Mouse (Mus musculus): ENCODE data around the gene Nav2. TPM values are rescaled to one million over a fixed set of nuclear protein-coding genes. Genes with fewer than 3 reads are reported as not detected.

The Nav2 gene
- polyA plus RNA-seq, 1 experiment from 2014 or later = 10.1 TPM

GRCm38 (mm10) chr7:49371972-49372371 lies 463.5 kb downstream of the Nav2 start:
- H3K36me3 ChIP-seq (ENCODE audit: insufficient read depth, low read length) = no peaks in the 10 kb centered on the region
- 75% methylated on average over 7 of the region's 7 CpGs for WGBS
- DNase-seq (ENCODE audit: low spot score) (no peak), ATAC-seq (replicated peaks; ENCODE audit: low FRiP score, low read depth) (no peak)
- no peak overlapping the region for H3K4me3 ChIP-seq (replicated peaks; ENCODE audit: low read depth, low read length)
- H3K4me1 ChIP-seq (replicated peaks; ENCODE audit: insufficient read depth, low read length) = no peaks in the 10 kb centered on the region
- no peak overlapping the region for H3K4me2 ChIP-seq (ENCODE audit: low read length)
- no peaks in the 10 kb centered on the region for H3K9me3 ChIP-seq (replicated peaks; ENCODE audit: low read length)
- no peak overlapping the region for H3K9ac ChIP-seq (ENCODE audit: low read depth, low read length)
- H3K27ac ChIP-seq = no peak overlapping the region
- no peaks in the 10 kb centered on the region for H3K27me3 ChIP-seq (ENCODE audit: insufficient read depth, low read length)
- TF ChIP-seq CTCF (IDR thresholded peaks at IDR 0.05; ENCODE audit: low read depth) = no peak

GRCm38 (mm10) chr7:49373173-49373572 lies 464.7 kb downstream of the Nav2 start:
- Histone ChIP-seq H3K4me3 (replicated peaks; ENCODE audit: low read depth, low read length) (no peak overlapping the region), H3K27ac (no peak overlapping the region), H3K4me2 (ENCODE audit: low read length) (no peak overlapping the region), H3K36me3 (ENCODE audit: insufficient read depth, low read length) (no peaks in the 10 kb centered on the region), H3K9ac (ENCODE audit: low read depth, low read length) (no peak overlapping the region), H3K27me3 (ENCODE audit: insufficient read depth, low read length) (no peaks in the 10 kb centered on the region), H3K4me1 (replicated peaks; ENCODE audit: insufficient read depth, low read length) (no peaks in the 10 kb centered on the region), H3K9me3 (replicated peaks; ENCODE audit: low read length) (no peaks in the 10 kb centered on the region)
- 88% methylated on average over 1 of the region's 1 CpGs for WGBS
- ATAC-seq (replicated peaks; ENCODE audit: low FRiP score, low read depth) = no peak
- TF ChIP-seq CTCF (IDR thresholded peaks at IDR 0.05; ENCODE audit: low read depth) = peak; percentile 40; the same call in 1 of the 2 replicates
- peak; percentile 34 for DNase-seq (ENCODE audit: low spot score)

GRCm38 (mm10) chr7:49373661-49374060 lies 465.1 kb downstream of the Nav2 start:
- no peaks in the 10 kb centered on the region for H3K9me3 ChIP-seq (replicated peaks; ENCODE audit: low read length)
- no peaks in the 10 kb centered on the region for H3K4me1 ChIP-seq (replicated peaks; ENCODE audit: insufficient read depth, low read length)
- no peak overlapping the region for H3K4me2 ChIP-seq (ENCODE audit: low read length)
- H3K36me3 ChIP-seq (ENCODE audit: insufficient read depth, low read length) = no peaks in the 10 kb centered on the region
- no peak overlapping the region for H3K27ac ChIP-seq
- 77% methylated on average over 3 of the region's 3 CpGs for WGBS
- ATAC-seq (replicated peaks; ENCODE audit: low FRiP score, low read depth) = no peak
- DNase-seq (ENCODE audit: low spot score) = no peak
- TF ChIP-seq CTCF (IDR thresholded peaks at IDR 0.05; ENCODE audit: low read depth) = no peak
- H3K4me3 ChIP-seq (replicated peaks; ENCODE audit: low read depth, low read length) = no peak overlapping the region
- no peaks in the 10 kb centered on the region for H3K27me3 ChIP-seq (ENCODE audit: insufficient read depth, low read length)
- no peak overlapping the region for H3K9ac ChIP-seq (ENCODE audit: low read depth, low read length)

- TF ChIP-seq CTCF (IDR thresholded peaks at IDR 0.05; ENCODE audit: low read depth) = no peak
- no peaks in the 10 kb centered on the region for H3K4me1 ChIP-seq (replicated peaks; ENCODE audit: insufficient read depth, low read length)
- ATAC-seq (replicated peaks; ENCODE audit: low FRiP score, low read depth) (no peak), DNase-seq (ENCODE audit: low spot score) (no peak)
- H3K27ac ChIP-seq = no peak overlapping the region
- no peak overlapping the region for H3K9ac ChIP-seq (ENCODE audit: low read depth, low read length)
- 42% methylated on average over 9 of the region's 9 CpGs for WGBS
- no peaks in the 10 kb centered on the region for H3K9me3 ChIP-seq (replicated peaks; ENCODE audit: low read length)
- no peaks in the 10 kb centered on the region for H3K27me3 ChIP-seq (ENCODE audit: insufficient read depth, low read length)
- H3K36me3 ChIP-seq (ENCODE audit: insufficient read depth, low read length) = no peaks in the 10 kb centered on the region
- no peak overlapping the region for H3K4me3 ChIP-seq (replicated peaks; ENCODE audit: low read depth, low read length)
- H3K4me2 ChIP-seq (ENCODE audit: low read length) = no peak overlapping the region
Observed at GRCm38 (mm10) chr7:49375499-49375974, 467.0 kb downstream of the Nav2 start.

- H3K4me2 ChIP-seq (ENCODE audit: low read length) = no peak overlapping the region
- 47% methylated on average over 5 of the region's 5 CpGs for WGBS
- no peak for TF ChIP-seq CTCF (IDR thresholded peaks at IDR 0.05; ENCODE audit: low read depth)
- H3K36me3 ChIP-seq (ENCODE audit: insufficient read depth, low read length) = no peaks in the 10 kb centered on the region
- no peak overlapping the region for H3K27ac ChIP-seq
- no peaks in the 10 kb centered on the region for H3K27me3 ChIP-seq (ENCODE audit: insufficient read depth, low read length)
- ATAC-seq (replicated peaks; ENCODE audit: low FRiP score, low read depth) (no peak), DNase-seq (ENCODE audit: low spot score) (no peak)
- H3K4me1 ChIP-seq (replicated peaks; ENCODE audit: insufficient read depth, low read length) = no peaks in the 10 kb centered on the region
- no peak overlapping the region for H3K9ac ChIP-seq (ENCODE audit: low read depth, low read length)
- H3K9me3 ChIP-seq (replicated peaks; ENCODE audit: low read length) = no peaks in the 10 kb centered on the region
- no peak overlapping the region for H3K4me3 ChIP-seq (replicated peaks; ENCODE audit: low read depth, low read length)
Observed at GRCm38 (mm10) chr7:49378608-49379007, 470.1 kb downstream of the Nav2 start.

GRCm38 (mm10) chr7:49380940-49381339 lies 472.4 kb downstream of the Nav2 start:
- WGBS = 77% methylated on average over 9 of the region's 9 CpGs

GRCm38 (mm10) chr7:49382884-49383283 lies 474.4 kb downstream of the Nav2 start:
- no peaks in the 10 kb centered on the region for H3K4me1 ChIP-seq (replicated peaks; ENCODE audit: insufficient read depth, low read length)
- TF ChIP-seq CTCF (IDR thresholded peaks at IDR 0.05; ENCODE audit: low read depth) = no peak
- no peak overlapping the region for H3K9ac ChIP-seq (ENCODE audit: low read depth, low read length)
- ATAC-seq (replicated peaks; ENCODE audit: low FRiP score, low read depth) = no peak
- DNase-seq (ENCODE audit: low spot score) = no peak
- no peak overlapping the region for H3K4me3 ChIP-seq (replicated peaks; ENCODE audit: low read depth, low read length)
- H3K36me3 ChIP-seq (ENCODE audit: insufficient read depth, low read length) = no peaks in the 10 kb centered on the region
- H3K9me3 ChIP-seq (replicated peaks; ENCODE audit: low read length) = no peaks in the 10 kb centered on the region
- no peaks in the 10 kb centered on the region for H3K27me3 ChIP-seq (ENCODE audit: insufficient read depth, low read length)
- H3K4me2 ChIP-seq (ENCODE audit: low read length) = no peak overlapping the region
- no peak overlapping the region for H3K27ac ChIP-seq
- WGBS = 37% methylated on average over 10 of the region's 10 CpGs

More at GRCm38 (mm10) chr7:49380940-49381339, 472.4 kb downstream of the Nav2 start:
- no peaks in the 10 kb centered on the region for H3K36me3 ChIP-seq (ENCODE audit: insufficient read depth, low read length)
- no peak overlapping the region for H3K4me2 ChIP-seq (ENCODE audit: low read length)
- DNase-seq (ENCODE audit: low spot score) (no peak), ATAC-seq (replicated peaks; ENCODE audit: low FRiP score, low read depth) (no peak)
- no peaks in the 10 kb centered on the region for H3K4me1 ChIP-seq (replicated peaks; ENCODE audit: insufficient read depth, low read length)
- no peak overlapping the region for H3K4me3 ChIP-seq (replicated peaks; ENCODE audit: low read depth, low read length)
- no peak overlapping the region for H3K9ac ChIP-seq (ENCODE audit: low read depth, low read length)
- H3K27me3 ChIP-seq (ENCODE audit: insufficient read depth, low read length) = no peaks in the 10 kb centered on the region
- no peak for TF ChIP-seq CTCF (IDR thresholded peaks at IDR 0.05; ENCODE audit: low read depth)
- H3K27ac ChIP-seq = no peak overlapping the region
- no peaks in the 10 kb centered on the region for H3K9me3 ChIP-seq (replicated peaks; ENCODE audit: low read length)
